Mouse (Mus musculus): Measurements from ENCODE around the gene Prrg2.

DNA sequence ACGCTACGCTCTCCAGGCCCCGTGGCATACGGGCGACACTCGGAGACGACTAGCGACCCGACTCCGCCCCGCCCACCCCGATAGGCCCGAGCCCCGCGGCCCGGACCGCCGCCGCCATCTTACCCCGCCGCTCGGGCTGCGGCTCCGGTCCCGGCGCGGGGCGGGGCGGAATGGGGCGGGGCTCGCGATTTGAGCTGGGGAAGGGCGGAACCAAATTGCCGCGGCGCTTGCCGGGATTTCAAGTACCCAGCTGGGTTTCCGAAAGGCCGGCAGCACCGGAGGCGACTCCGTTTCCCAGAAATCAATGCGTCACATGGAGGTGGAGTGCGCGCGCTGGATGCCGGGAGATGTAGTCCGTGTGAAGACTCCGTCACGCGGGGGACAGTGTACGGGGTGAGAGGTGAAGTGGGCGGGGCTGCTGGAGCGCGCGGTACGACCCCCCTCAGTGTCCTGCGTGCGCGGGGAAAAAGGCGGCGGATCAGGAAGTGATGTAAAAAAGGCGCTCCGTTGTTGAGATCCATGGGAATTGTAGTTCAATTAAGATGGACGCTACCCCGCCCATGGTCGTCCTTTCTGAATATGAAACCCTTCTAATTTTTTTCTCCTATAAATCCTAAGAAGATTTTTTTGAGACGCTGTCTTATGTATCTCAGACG is 46.4 kb downstream of the Prrg2 start, which contains the start of gene Scaf1:
- no peak for TF ChIP-seq CTCF (IDR thresholded peaks at IDR 0.05; ENCODE audit: extremely low read depth, insufficient read depth, insufficient read length, insufficient replicate concordance)
- TF ChIP-seq POLR2A (IDR thresholded peaks at IDR 0.05; ENCODE audit: low read depth, low read length): no peak; the same call in 1 of the 2 replicates

All from spleen, adult 2 months (tissue).